19 mouse cellular contexts compared by ENCODE assay signal in the genomic region with DNA sequence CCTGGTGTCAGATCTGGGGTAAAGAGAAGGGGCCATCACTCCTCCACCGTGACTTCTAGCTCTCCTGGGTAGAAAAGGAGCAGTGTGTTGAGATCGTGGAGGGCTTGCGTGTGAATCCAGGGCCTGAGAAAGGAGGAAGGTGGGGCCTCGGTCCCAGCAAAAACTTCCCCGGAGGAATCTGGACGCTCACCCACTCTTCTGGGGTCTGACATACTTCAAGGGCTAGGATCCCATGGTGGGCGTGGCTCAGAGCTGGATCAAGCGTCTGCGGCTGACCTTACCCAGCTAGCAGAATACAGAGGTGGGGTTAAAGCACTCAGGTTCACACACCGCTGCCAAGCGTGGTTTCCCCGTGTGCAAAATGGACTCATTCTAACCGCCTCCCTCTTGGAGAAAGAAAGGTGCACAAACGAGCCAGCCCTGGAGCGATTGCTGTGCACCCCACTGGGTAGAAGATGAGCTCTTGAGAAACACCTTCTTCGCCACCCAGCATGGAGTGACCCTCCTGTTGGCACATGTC.
A peak's percentile ranks its signal among the peaks of the same experiment; 100 is the strongest.
DNase-seq lines count a peak whose midpoint lies in the region; ATAC-seq lines count a peak whose summit lies in the region.
"Had no signal": no experiment of that assay in that cellular context is flagged by ENCODE, and none has a peak within 500 bp of the region (broad histone marks: within the 10 kb centered on the region; RNA-seq: fewer than 3 reads in every experiment).

No protein-coding gene starts in this region.

- H3K4me2 ChIP-seq in forebrain, embryonic 11.5 days (ENCODE audit: low read depth, low read length, severe bottlenecking) = no peak overlapping the region
- no peak overlapping the region for H3K4me2 ChIP-seq in forebrain, embryonic 15.5 days (replicated peaks)
- H3K4me2 ChIP-seq in kidney, embryonic 14.5 days (replicated peaks; ENCODE audit: low read depth, low read length) = no peak overlapping the region
- H3K4me2 ChIP-seq: hindbrain, embryonic 12.5 days; hindbrain, embryonic 15.5 days had no signal

- no peak overlapping the region for H3K4me3 ChIP-seq in forebrain, embryonic 11.5 days (ENCODE audit: low read depth, low read length)
- no peak overlapping the region for H3K4me3 ChIP-seq in forebrain, embryonic 15.5 days
- H3K4me3 ChIP-seq in kidney, embryonic 14.5 days (ENCODE audit: low read length) = no peak overlapping the region
- H3K4me3 ChIP-seq: forebrain, embryonic 10.5 days; hindbrain, embryonic 12.5 days; hindbrain, embryonic 15.5 days had no signal

- no peaks in the 10 kb centered on the region for H3K4me1 ChIP-seq in forebrain, embryonic 11.5 days (replicated peaks; ENCODE audit: control insufficient read depth, insufficient read depth, low read length)
- no peaks in the 10 kb centered on the region for H3K4me1 ChIP-seq in forebrain, embryonic 15.5 days
- peaks cover 6% of the 10 kb centered on the region; the same call in 1 of the 2 replicates for H3K4me1 ChIP-seq in kidney, embryonic 14.5 days (ENCODE audit: control insufficient read depth, insufficient read depth, low read length)
- H3K4me1 ChIP-seq: forebrain, embryonic 10.5 days; hindbrain, embryonic 12.5 days; hindbrain, embryonic 15.5 days had no signal

- H3K27ac ChIP-seq in forebrain, embryonic 11.5 days (ENCODE audit: low read depth, low read length) = no peak overlapping the region
- no peak overlapping the region for H3K27ac ChIP-seq in forebrain, embryonic 15.5 days (replicated peaks)
- H3K27ac ChIP-seq in kidney, embryonic 14.5 days (ENCODE audit: low read depth, low read length) = no peak overlapping the region
- H3K27ac ChIP-seq: forebrain, embryonic 10.5 days; hindbrain, embryonic 12.5 days; hindbrain, embryonic 15.5 days had no signal

- no peak overlapping the region for H3K9ac ChIP-seq in forebrain, embryonic 11.5 days (ENCODE audit: low read length)
- H3K9ac ChIP-seq in forebrain, embryonic 15.5 days (replicated peaks) = no peak overlapping the region
- H3K9ac ChIP-seq in kidney, embryonic 14.5 days (ENCODE audit: low read depth, low read length) = no peak overlapping the region
- H3K9ac ChIP-seq: hindbrain, embryonic 12.5 days; hindbrain, embryonic 15.5 days had no signal

- H3K36me3 ChIP-seq in forebrain, embryonic 11.5 days (ENCODE audit: control insufficient read depth, insufficient read depth, low read length) = no peaks in the 10 kb centered on the region
- H3K36me3 ChIP-seq in forebrain, embryonic 15.5 days = no peaks in the 10 kb centered on the region
- no peaks in the 10 kb centered on the region for H3K36me3 ChIP-seq in kidney, embryonic 14.5 days (ENCODE audit: control insufficient read depth, insufficient read depth, low read length)
- H3K36me3 ChIP-seq: forebrain, embryonic 10.5 days; hindbrain, embryonic 12.5 days; hindbrain, embryonic 15.5 days had no signal

- WGBS in forebrain, embryonic 11.5 days = 81% methylated on average over 16 of the region's 16 CpGs
- WGBS in forebrain, embryonic 15.5 days = 83% methylated on average over 16 of the region's 16 CpGs
- WGBS in kidney, embryonic 14.5 days = 87% methylated on average over 16 of the region's 16 CpGs

- no peaks in the 10 kb centered on the region for H3K27me3 ChIP-seq in forebrain, embryonic 11.5 days (ENCODE audit: control insufficient read depth, insufficient read depth, low read length)
- H3K27me3 ChIP-seq in forebrain, embryonic 15.5 days = no peaks in the 10 kb centered on the region
- H3K27me3 ChIP-seq in kidney, embryonic 14.5 days (ENCODE audit: control insufficient read depth, insufficient read depth, low read length) = no peaks in the 10 kb centered on the region
- H3K27me3 ChIP-seq: hindbrain, embryonic 12.5 days; hindbrain, embryonic 15.5 days had no signal

- no peaks in the 10 kb centered on the region for H3K9me3 ChIP-seq in forebrain, embryonic 11.5 days (ENCODE audit: control insufficient read depth, low read length)
- H3K9me3 ChIP-seq in forebrain, embryonic 15.5 days = no peaks in the 10 kb centered on the region
- H3K9me3 ChIP-seq in kidney, embryonic 14.5 days (ENCODE audit: control insufficient read depth, low read length) = peaks cover under 1% of the 10 kb centered on the region; the same call in 1 of the 2 replicates
- H3K9me3 ChIP-seq: hindbrain, embryonic 12.5 days; hindbrain, embryonic 15.5 days had no signal

- ATAC-seq in forebrain, embryonic 11.5 days (replicated peaks; ENCODE audit: low FRiP score) = no peak
- ATAC-seq in forebrain, embryonic 15.5 days (replicated peaks) = no peak
- 0 out of 2 replicates have a peak, but pooled peaks have one; percentile 17 for ATAC-seq in kidney, embryonic 14.5 days (ENCODE audit: low FRiP score, low TSS enrichment)
- ATAC-seq in monocyte, adult 5-6 weeks (replicated peaks; ENCODE audit: insufficient number of reproducible peaks, low FRiP score, low TSS enrichment, poor library complexity, severe bottlenecking) = no peak
- ATAC-seq: forebrain, embryonic 14.5 days; intestine, postnatal 0 days had no signal

- DNase-seq in forebrain, embryonic 11.5 days (ENCODE audit: low spot score) = peak; percentile 33
- no peak for DNase-seq in kidney, adult 8-10 months
- peak; percentile 21 for DNase-seq in R1 (ENCODE audit: low read depth, low spot score)
- DNase-seq in adrenal gland, postnatal 25 days = no peak
- DNase-seq: adrenal gland, postnatal 14 days; cerebellum, adult 11-12 months; cerebellum, adult 8-10 months; cerebellum, postnatal 36 days; embryo, embryonic 11 days; gastrocnemius, postnatal 10 days; gastrocnemius, postnatal 36 days had no signal

Comparison
In these comparisons a context has a peak if more than half of its experiments do, and no peak if none do; other contexts are left out.
1. DNase-seq: peak in forebrain, embryonic 11.5 days (single experiment) and R1 (single experiment); none in kidney, adult 8-10 months (0 of 2) and adrenal gland, postnatal 25 days (single experiment).